Mouse (Mus musculus): ENCODE data around the gene Slc5a10. TPM values are rescaled to one million over a fixed set of nuclear protein-coding genes. Genes with fewer than 3 reads are reported as not detected.

Slc5a10 gene
- polyA plus RNA-seq, 1 experiment from 2014 or later: 0.09 TPM

GRCm38 (mm10) chr11:61660001-61660400 is 60.6 kb downstream of the Slc5a10 start:
- no peak overlapping the region for H3K27ac ChIP-seq (ENCODE audit: low read depth, low read length)
- H3K9ac ChIP-seq (ENCODE audit: low read depth, low read length): no peak overlapping the region
- 84% methylated on average over 8 of the region's 8 CpGs for WGBS
- no peak overlapping the region for H3K4me2 ChIP-seq (replicated peaks; ENCODE audit: low read depth, low read length)
- H3K36me3 ChIP-seq (ENCODE audit: control insufficient read depth, insufficient read depth, low read length): no peaks in the 10 kb centered on the region
- no peaks in the 10 kb centered on the region for H3K4me1 ChIP-seq (replicated peaks; ENCODE audit: control insufficient read depth, insufficient read depth, low read length)
- no peaks in the 10 kb centered on the region for H3K9me3 ChIP-seq (ENCODE audit: control insufficient read depth, low read length)
- no peaks in the 10 kb centered on the region for H3K27me3 ChIP-seq (ENCODE audit: control insufficient read depth, insufficient read depth, low read length)
- ATAC-seq (ENCODE audit: low FRiP score) (no peak), DNase-seq (ENCODE audit: low spot score) (no peak)
- no peak overlapping the region for H3K4me3 ChIP-seq (ENCODE audit: low read depth, low read length)

GRCm38 (mm10) chr11:61659011-61659858 is 61.4 kb downstream of the Slc5a10 start:
- Histone ChIP-seq H3K4me3 (ENCODE audit: low read depth, low read length) (no peak overlapping the region), H3K9me3 (ENCODE audit: control insufficient read depth, low read length) (no peaks in the 10 kb centered on the region), H3K4me1 (replicated peaks; ENCODE audit: control insufficient read depth, insufficient read depth, low read length) (no peaks in the 10 kb centered on the region), H3K27ac (ENCODE audit: low read depth, low read length) (no peak overlapping the region; the same call in 1 of the 2 replicates), H3K36me3 (ENCODE audit: control insufficient read depth, insufficient read depth, low read length) (no peaks in the 10 kb centered on the region), H3K27me3 (ENCODE audit: control insufficient read depth, insufficient read depth, low read length) (no peaks in the 10 kb centered on the region), H3K4me2 (replicated peaks; ENCODE audit: low read depth, low read length) (no peak overlapping the region), H3K9ac (ENCODE audit: low read depth, low read length) (no peak overlapping the region)
- no peak for DNase-seq (ENCODE audit: low spot score)
- 85% methylated on average over 4 of the region's 4 CpGs for WGBS
- ATAC-seq (ENCODE audit: low FRiP score): no peak

- H3K4me2 ChIP-seq (replicated peaks; ENCODE audit: low read depth, low read length): no peak overlapping the region
Observed at GRCm38 (mm10) chr11:61658360-61658922, 62.2 kb downstream of the Slc5a10 start.

GRCm38 (mm10) chr11:61657432-61657831 is 63.2 kb downstream of the Slc5a10 start:
- no peak overlapping the region for H3K4me2 ChIP-seq (replicated peaks; ENCODE audit: low read depth, low read length)
- H3K9me3 ChIP-seq (ENCODE audit: control insufficient read depth, low read length): no peaks in the 10 kb centered on the region
- H3K4me3 ChIP-seq (ENCODE audit: low read depth, low read length): no peak overlapping the region
- H3K27me3 ChIP-seq (ENCODE audit: control insufficient read depth, insufficient read depth, low read length): no peaks in the 10 kb centered on the region
- H3K4me1 ChIP-seq (replicated peaks; ENCODE audit: control insufficient read depth, insufficient read depth, low read length): no peaks in the 10 kb centered on the region
- 86% methylated on average over 2 of the region's 2 CpGs for WGBS
- H3K36me3 ChIP-seq (ENCODE audit: control insufficient read depth, insufficient read depth, low read length): no peaks in the 10 kb centered on the region
- no peak overlapping the region for H3K9ac ChIP-seq (ENCODE audit: low read depth, low read length)
- no peak overlapping the region for H3K27ac ChIP-seq (ENCODE audit: low read depth, low read length)
- no peak for DNase-seq (ENCODE audit: low spot score)
- no peak for ATAC-seq (ENCODE audit: low FRiP score)

More at GRCm38 (mm10) chr11:61658360-61658922, 62.2 kb downstream of the Slc5a10 start:
- H3K4me1 ChIP-seq (replicated peaks; ENCODE audit: control insufficient read depth, insufficient read depth, low read length): no peaks in the 10 kb centered on the region
- no peak overlapping the region for H3K9ac ChIP-seq (ENCODE audit: low read depth, low read length)
- H3K27ac ChIP-seq (ENCODE audit: low read depth, low read length): no peak overlapping the region
- DNase-seq (ENCODE audit: low spot score): no peak
- 92% methylated on average over 3 of the region's 3 CpGs for WGBS
- no peaks in the 10 kb centered on the region for H3K9me3 ChIP-seq (ENCODE audit: control insufficient read depth, low read length)
- no peaks in the 10 kb centered on the region for H3K36me3 ChIP-seq (ENCODE audit: control insufficient read depth, insufficient read depth, low read length)
- no peak for ATAC-seq (ENCODE audit: low FRiP score)
- H3K4me3 ChIP-seq (ENCODE audit: low read depth, low read length): no peak overlapping the region
- no peaks in the 10 kb centered on the region for H3K27me3 ChIP-seq (ENCODE audit: control insufficient read depth, insufficient read depth, low read length)

GRCm38 (mm10) chr11:61656148-61656850 is 64.3 kb downstream of the Slc5a10 start:
- Histone ChIP-seq H3K9ac (ENCODE audit: low read depth, low read length) (no peak overlapping the region), H3K27ac (ENCODE audit: low read depth, low read length) (no peak overlapping the region)
- 73% methylated on average over 6 of the region's 6 CpGs for WGBS

GRCm38 (mm10) chr11:61655649-61656048 is 65.0 kb downstream of the Slc5a10 start:
- Histone ChIP-seq H3K27me3 (ENCODE audit: control insufficient read depth, insufficient read depth, low read length) (no peaks in the 10 kb centered on the region), H3K9me3 (ENCODE audit: control insufficient read depth, low read length) (no peaks in the 10 kb centered on the region), H3K4me3 (ENCODE audit: low read depth, low read length) (no peak overlapping the region), H3K4me2 (replicated peaks; ENCODE audit: low read depth, low read length) (no peak overlapping the region), H3K9ac (ENCODE audit: low read depth, low read length) (no peak overlapping the region), H3K36me3 (ENCODE audit: control insufficient read depth, insufficient read depth, low read length) (no peaks in the 10 kb centered on the region), H3K27ac (ENCODE audit: low read depth, low read length) (no peak overlapping the region), H3K4me1 (replicated peaks; ENCODE audit: control insufficient read depth, insufficient read depth, low read length) (no peaks in the 10 kb centered on the region)
- ATAC-seq (ENCODE audit: low FRiP score) (no peak), DNase-seq (ENCODE audit: low spot score) (no peak)
- WGBS: 56% methylated on average over 4 of the region's 4 CpGs

More at GRCm38 (mm10) chr11:61656148-61656850, 64.3 kb downstream of the Slc5a10 start:
- Histone ChIP-seq H3K4me1 (replicated peaks; ENCODE audit: control insufficient read depth, insufficient read depth, low read length) (no peaks in the 10 kb centered on the region), H3K9me3 (ENCODE audit: control insufficient read depth, low read length) (no peaks in the 10 kb centered on the region), H3K4me2 (replicated peaks; ENCODE audit: low read depth, low read length) (no peak overlapping the region), H3K36me3 (ENCODE audit: control insufficient read depth, insufficient read depth, low read length) (no peaks in the 10 kb centered on the region), H3K4me3 (ENCODE audit: low read depth, low read length) (no peak overlapping the region), H3K27me3 (ENCODE audit: control insufficient read depth, insufficient read depth, low read length) (no peaks in the 10 kb centered on the region)
- ATAC-seq (ENCODE audit: low FRiP score) (no peak), DNase-seq (ENCODE audit: low spot score) (no peak)

- DNase-seq (ENCODE audit: low spot score) (no peak), ATAC-seq (ENCODE audit: low FRiP score) (no peak)
- Histone ChIP-seq H3K27me3 (ENCODE audit: control insufficient read depth, insufficient read depth, low read length) (no peaks in the 10 kb centered on the region), H3K4me3 (ENCODE audit: low read depth, low read length) (no peak overlapping the region), H3K9me3 (ENCODE audit: control insufficient read depth, low read length) (no peaks in the 10 kb centered on the region), H3K27ac (ENCODE audit: low read depth, low read length) (no peak overlapping the region), H3K4me2 (replicated peaks; ENCODE audit: low read depth, low read length) (no peak overlapping the region), H3K9ac (ENCODE audit: low read depth, low read length) (no peak overlapping the region), H3K4me1 (replicated peaks; ENCODE audit: control insufficient read depth, insufficient read depth, low read length) (no peaks in the 10 kb centered on the region), H3K36me3 (ENCODE audit: control insufficient read depth, insufficient read depth, low read length) (no peaks in the 10 kb centered on the region)
- 88% methylated on average over 4 of the region's 4 CpGs for WGBS
Observed at GRCm38 (mm10) chr11:61654786-61655311, 65.8 kb downstream of the Slc5a10 start.

- H3K27ac ChIP-seq (ENCODE audit: low read depth, low read length): no peak overlapping the region
- DNase-seq (ENCODE audit: low spot score): no peak
- H3K4me2 ChIP-seq (replicated peaks; ENCODE audit: low read depth, low read length): no peak overlapping the region
- ATAC-seq (ENCODE audit: low FRiP score): no peak
- H3K4me1 ChIP-seq (replicated peaks; ENCODE audit: control insufficient read depth, insufficient read depth, low read length): no peaks in the 10 kb centered on the region
- H3K9me3 ChIP-seq (ENCODE audit: control insufficient read depth, low read length): no peaks in the 10 kb centered on the region
- no peak overlapping the region for H3K4me3 ChIP-seq (ENCODE audit: low read depth, low read length)
- H3K27me3 ChIP-seq (ENCODE audit: control insufficient read depth, insufficient read depth, low read length): no peaks in the 10 kb centered on the region
- no peaks in the 10 kb centered on the region for H3K36me3 ChIP-seq (ENCODE audit: control insufficient read depth, insufficient read depth, low read length)
- no peak overlapping the region for H3K9ac ChIP-seq (ENCODE audit: low read depth, low read length)
- 85% methylated on average over 2 of the region's 2 CpGs for WGBS
Observed at GRCm38 (mm10) chr11:61653568-61653967, 67.1 kb downstream of the Slc5a10 start.

All from hindbrain, embryonic 11.5 days (tissue).